Mouse (Mus musculus) heart, postnatal 14 days (tissue): Measurements from ENCODE around the gene Cbx2. TPM values are rescaled to one million over a fixed set of nuclear protein-coding genes. Genes with fewer than 3 reads are reported as not detected.
A peak's percentile ranks its signal among the peaks of the same experiment; 100 is the strongest.

ENCODE experiments used
- DNase-seq, 2 experiments: peaks; one replicate each; pipeline ENCODE4 v3.0.0; 2021 to 2022
- intact Hi-C: fragments of 180-260 bp; cut with DNase I; formaldehyde crosslinking; loops from one replicate; pipeline ENCODE4 v1.15.1; 2025
- total RNA-seq, 2 experiments: library from RNA; stranded (reverse); gene quantifications; 2 replicates each; pipeline ENCODE4 v1.2.3; 2021

The Cbx2 gene
- total RNA-seq, 2 experiments from 2014 or later, result 5.0 to 5.3 TPM

- intact Hi-C loops, result loop anchor here (1.0 to 5.0 kb wide), 2 partner anchors 36 to 73 kb away; no protein-coding TSS in a partner anchor
Measured at GRCm38 (mm10) chr11:119054351-119055345, 31.9 kb downstream of the Cbx2 start.

GRCm38 (mm10) chr11:119055571-119056131 is 32.9 kb downstream of the Cbx2 start:
- intact Hi-C loops, result loop anchor here (1.0 kb wide), 1 partner anchor 35 kb away; no protein-coding TSS in a partner anchor
- no peak for DNase-seq

More at GRCm38 (mm10) chr11:119054351-119055345, 31.9 kb downstream of the Cbx2 start:
- peak in 1 of 2 experiments; percentile 57 for DNase-seq

- peak; percentile 68 to 73 for DNase-seq
- intact Hi-C loops, result no loop called here
Measured at GRCm38 (mm10) chr11:119056301-119057211, 33.8 kb downstream of the Cbx2 start.

GRCm38 (mm10) chr11:119057291-119057690 is 34.5 kb downstream of the Cbx2 start:
- no peak for DNase-seq
- intact Hi-C loops, result no loop called here

- DNase-seq, result peak in 1 of 2 experiments; percentile 42
- intact Hi-C loops, result no loop called here
Measured at GRCm38 (mm10) chr11:119058041-119058995, 35.6 kb downstream of the Cbx2 start.

GRCm38 (mm10) chr11:119059256-119059655 is 36.5 kb downstream of the Cbx2 start:
- no peak for DNase-seq
- intact Hi-C loops, result no loop called here

- DNase-seq, result no peak
- intact Hi-C loops, result no loop called here
Measured at GRCm38 (mm10) chr11:119066841-119067240, 44.1 kb downstream of the Cbx2 start.

- no peak for DNase-seq
- intact Hi-C loops, result no loop called here
Measured at GRCm38 (mm10) chr11:119072239-119072638, 49.5 kb downstream of the Cbx2 start.

- intact Hi-C loops, result no loop called here
- DNase-seq, result no peak
Measured at GRCm38 (mm10) chr11:119072986-119073385, 50.2 kb downstream of the Cbx2 start.

GRCm38 (mm10) chr11:119073876-119074433 is 51.2 kb downstream of the Cbx2 start:
- DNase-seq, result no peak
- intact Hi-C loops, result no loop called here

GRCm38 (mm10) chr11:119075805-119076204 is 53.0 kb downstream of the Cbx2 start:
- intact Hi-C loops, result no loop called here
- DNase-seq, result no peak

- DNase-seq, result no peak
Measured at GRCm38 (mm10) chr11:119077755-119078154, 55.0 kb downstream of the Cbx2 start.

GRCm38 (mm10) chr11:119078691-119079444 is 56.1 kb downstream of the Cbx2 start:
- intact Hi-C loops, result loop anchor here (2.0 kb wide), 1 partner anchor 18 kb away; no protein-coding TSS in a partner anchor
- peak; percentile 56 to 76 for DNase-seq

More at GRCm38 (mm10) chr11:119077755-119078154, 55.0 kb downstream of the Cbx2 start:
- intact Hi-C loops, result loop anchor here (2.0 kb wide), 1 partner anchor 17 kb away; no protein-coding TSS in a partner anchor

GRCm38 (mm10) chr11:119079445-119079837 is 56.7 kb downstream of the Cbx2 start:
- no peak for DNase-seq
- intact Hi-C loops, result loop anchor here (2.0 kb wide), 1 partner anchor 19 kb away; no protein-coding TSS in a partner anchor

- intact Hi-C loops, result no loop called here
Measured at GRCm38 (mm10) chr11:119080461-119081147, 57.8 kb downstream of the Cbx2 start.

More at GRCm38 (mm10) chr11:119080461-119081147, 57.8 kb downstream of the Cbx2 start:
- DNase-seq, result no peak
